Mouse (Mus musculus): ENCODE results near the gene Gm44973. TPM values are rescaled to one million over a fixed set of nuclear protein-coding genes. Genes with fewer than 3 reads are reported as not detected.
"Not testable (repeated sequence)": the region's sequence is repeated elsewhere in the genome, so short reads cannot be mapped to it uniquely, and the experiment has no call there.

The Gm44973 gene
- polyA plus RNA-seq, 1 experiment from 2014 or later: 0.32 TPM

DNA sequence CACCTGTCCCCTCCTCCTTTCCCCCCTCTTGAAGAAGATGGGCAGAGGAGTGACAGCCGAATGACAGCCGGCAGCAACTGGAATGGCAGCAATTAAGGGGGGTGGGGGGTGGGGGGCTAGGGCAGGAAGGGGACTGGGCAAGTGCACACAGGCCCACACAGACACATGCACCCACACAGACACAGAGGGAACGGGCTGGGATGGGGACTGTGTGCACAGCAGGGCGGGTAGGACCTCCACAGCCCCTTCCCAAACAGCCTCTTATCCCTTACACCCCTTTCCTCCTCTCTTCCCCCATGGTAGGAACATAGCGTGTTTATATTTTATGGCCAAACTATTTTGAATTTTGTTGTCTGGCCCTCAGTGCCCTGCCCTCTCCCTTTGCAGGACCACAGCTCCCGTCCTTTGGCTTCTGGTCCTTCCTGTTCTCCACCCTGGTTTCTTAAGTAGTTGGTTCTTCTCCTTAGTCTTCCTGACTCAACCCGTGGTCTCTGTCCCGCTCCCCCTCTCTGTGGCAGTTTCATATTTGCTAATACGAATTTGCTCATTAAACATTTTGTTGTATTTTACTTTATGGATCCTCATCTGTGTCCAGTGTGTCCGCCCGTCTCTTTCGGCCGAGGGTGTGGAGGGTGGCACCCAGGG is 64.2 kb downstream of the Gm44973 start:
- H3K4me2 ChIP-seq (replicated peaks): peak overlapping the region; percentile 92
- H3K27ac ChIP-seq: peak overlapping the region; percentile 90
- 51% methylated on average over 10 of the region's 13 CpGs for WGBS
- H3K4me1 ChIP-seq: peaks cover 19% of the 10 kb centered on the region
- H3K9ac ChIP-seq: peak overlapping the region; percentile 97; the same call in 1 of the 2 replicates
- not testable (repeated sequence) for H3K9me3 ChIP-seq (replicated peaks); H3K27me3 ChIP-seq
- H3K36me3 ChIP-seq: peaks cover 53% of the 10 kb centered on the region
- ATAC-seq (ENCODE audit: low FRiP score): peak; percentile 51
- peak overlapping the region; percentile 97 for H3K4me3 ChIP-seq

DNA sequence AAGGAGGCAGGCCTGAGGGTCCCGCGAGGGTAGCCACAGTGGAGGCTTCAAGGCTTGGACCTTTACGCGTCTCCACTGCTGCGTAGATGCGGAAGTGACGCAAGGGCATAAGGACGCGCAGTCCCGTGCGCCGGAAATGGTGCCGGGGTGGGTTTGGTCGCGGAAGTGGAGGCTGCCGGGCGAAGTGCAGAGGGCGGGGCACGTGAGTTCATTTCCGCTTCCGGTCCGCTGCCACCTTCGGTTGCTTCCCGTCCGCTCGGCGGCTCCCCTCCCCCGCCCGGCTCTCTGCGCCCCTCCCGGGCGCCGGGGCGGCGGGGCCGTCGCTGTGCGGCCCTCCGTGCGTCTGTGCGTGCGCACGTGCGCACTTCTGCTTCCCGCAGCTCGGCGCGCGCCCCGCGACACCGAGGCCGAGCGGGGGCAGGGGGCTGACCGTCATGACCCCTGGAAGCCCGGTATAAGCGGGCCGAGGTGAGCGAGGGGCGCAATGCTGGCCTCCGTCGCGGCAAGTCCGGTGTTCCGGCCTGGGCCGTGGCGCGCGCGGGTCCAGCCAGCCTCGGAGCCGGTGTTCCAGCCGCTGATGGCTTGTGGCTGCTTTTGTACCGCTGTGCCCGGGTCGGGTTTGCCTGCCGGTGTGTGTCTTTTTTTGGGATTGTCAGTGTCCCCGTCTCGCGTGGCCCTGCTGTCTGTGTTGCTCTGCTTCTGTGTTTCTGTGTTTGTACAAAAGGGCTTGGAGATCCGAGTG is 64.9 kb downstream of the Gm44973 start, which contains the start of gene Epn1:
Gene Epn1 (plus strand): TSS at position 226 of the 742 bp plus-strand sequence.
- no peaks in the 10 kb centered on the region for H3K9me3 ChIP-seq (replicated peaks)
- H3K9ac ChIP-seq: peak within 1 kb of the TSS; percentile 97
- peak within 1 kb of the TSS; percentile 90 for H3K27ac ChIP-seq
- WGBS: under 1% methylated on average over 76 of the region's 81 CpGs
- peak; percentile 98 for ATAC-seq (ENCODE audit: low FRiP score)
- H3K4me2 ChIP-seq (replicated peaks): peak within 1 kb of the TSS; percentile 92
- peak within 1 kb of the TSS; percentile 97 for H3K4me3 ChIP-seq
- H3K27me3 ChIP-seq: no peaks in the 10 kb centered on the region
- peaks cover 19% of the 10 kb centered on the region for H3K4me1 ChIP-seq
- H3K36me3 ChIP-seq: peaks cover 50% of the 10 kb centered on the region

DNA sequence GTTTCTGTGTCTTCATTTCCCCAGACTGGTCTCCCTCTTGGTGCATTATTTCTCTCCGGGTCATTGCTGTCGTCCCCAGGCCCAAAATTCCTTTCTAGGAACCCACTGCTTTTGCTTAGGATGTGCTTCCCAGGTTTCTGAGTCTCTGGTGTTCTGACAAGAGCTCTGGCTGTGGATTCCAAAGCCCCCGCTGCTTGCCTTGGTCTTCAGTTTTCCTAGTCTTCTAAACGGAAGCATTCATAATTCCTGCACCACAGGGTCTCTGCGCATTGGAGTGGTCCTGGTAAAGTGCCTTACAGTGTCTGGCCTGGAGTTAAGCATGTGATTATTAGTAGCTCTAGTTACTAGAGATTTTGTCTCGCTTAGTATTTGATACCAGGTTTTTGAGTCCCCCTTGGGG is 65.5 kb downstream of the Gm44973 start:
- no peak for ATAC-seq (ENCODE audit: low FRiP score)
- peaks cover 45% of the 10 kb centered on the region for H3K36me3 ChIP-seq
- H3K4me3 ChIP-seq: peak overlapping the region; percentile 97
- WGBS: 20% methylated on average over 6 of the region's 6 CpGs
- H3K9ac ChIP-seq: peak overlapping the region; percentile 97
- H3K27me3 ChIP-seq: no peaks in the 10 kb centered on the region
- peaks cover 19% of the 10 kb centered on the region for H3K4me1 ChIP-seq
- H3K4me2 ChIP-seq (replicated peaks): peak overlapping the region; percentile 92
- H3K9me3 ChIP-seq (replicated peaks): no peaks in the 10 kb centered on the region
- H3K27ac ChIP-seq: peak overlapping the region; percentile 90

DNA sequence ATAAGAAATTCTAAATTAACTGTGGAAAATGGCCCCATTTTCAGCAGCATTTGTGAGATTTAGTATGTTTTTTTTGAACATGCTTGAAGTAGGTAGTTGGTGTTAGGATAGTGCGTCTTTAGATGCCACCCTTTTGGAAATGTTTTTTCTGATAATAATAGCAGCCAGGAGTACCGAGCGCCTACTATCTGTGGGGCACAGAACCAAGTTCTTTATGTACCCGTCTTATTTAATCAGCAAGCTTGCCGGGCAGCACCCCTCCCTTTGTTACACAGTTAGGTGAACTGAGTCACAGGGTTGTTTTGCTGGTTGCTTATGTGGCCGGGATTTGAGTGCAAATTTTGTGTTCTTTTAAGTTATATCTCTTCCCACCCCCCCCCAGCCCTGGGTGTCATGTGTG is 65.9 kb downstream of the Gm44973 start:
- 77% methylated on average over 6 of the region's 6 CpGs for WGBS
- peaks cover 19% of the 10 kb centered on the region for H3K4me1 ChIP-seq
- H3K4me3 ChIP-seq: peak overlapping the region; percentile 97
- no peak overlapping the region; the same call in 1 of the 2 replicates for H3K27ac ChIP-seq
- H3K4me2 ChIP-seq (replicated peaks): peak overlapping the region; percentile 92
- H3K9ac ChIP-seq: peak overlapping the region; percentile 97
- H3K36me3 ChIP-seq: peaks cover 44% of the 10 kb centered on the region
- H3K27me3 ChIP-seq: no peaks in the 10 kb centered on the region
- ATAC-seq (ENCODE audit: low FRiP score): no peak
- H3K9me3 ChIP-seq (replicated peaks): no peaks in the 10 kb centered on the region

DNA sequence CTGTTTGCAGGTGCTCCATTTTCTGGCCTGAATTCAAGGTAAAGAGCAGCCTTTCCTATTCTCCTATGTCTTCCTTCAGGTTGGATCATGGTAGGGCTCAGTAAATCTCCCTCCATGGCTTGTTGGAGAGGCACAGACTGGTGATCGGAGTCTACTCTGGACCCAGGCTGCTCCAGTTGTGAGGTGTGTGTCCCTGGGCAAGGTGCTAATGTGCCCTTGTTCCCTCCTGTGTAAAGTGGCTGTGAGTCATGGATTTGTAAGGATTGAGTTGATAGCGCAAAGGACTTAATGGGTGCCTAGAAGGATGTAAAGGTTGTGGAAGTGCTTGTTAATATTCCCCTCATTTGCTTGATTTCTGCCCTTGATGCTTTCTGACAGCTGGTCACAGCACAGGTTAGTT is 66.6 kb downstream of the Gm44973 start:
- WGBS: 97% methylated on average over 2 of the region's 2 CpGs
- H3K9ac ChIP-seq: no peak overlapping the region; the same call in 1 of the 2 replicates
- no peak overlapping the region for H3K27ac ChIP-seq
- H3K4me2 ChIP-seq (replicated peaks): peak overlapping the region; percentile 92; the same call in 1 of the 2 replicates
- 0 out of 2 replicates have a peak overlapping the region, but pooled peaks have one; percentile 97 for H3K4me3 ChIP-seq
- peaks cover 41% of the 10 kb centered on the region for H3K36me3 ChIP-seq
- ATAC-seq (ENCODE audit: low FRiP score): no peak
- H3K4me1 ChIP-seq: peaks cover 19% of the 10 kb centered on the region
- H3K9me3 ChIP-seq (replicated peaks): no peaks in the 10 kb centered on the region
- no peaks in the 10 kb centered on the region for H3K27me3 ChIP-seq

Other genes with a start within 250 kb of the Gm44973 start
- gene Fam71e2, start 244.2 kb upstream of the Gm44973 start, polyA plus RNA-seq (2016; fragmentation: Nextera tagmentation; extraction: Ambion mirVana): not detected in 2 replicates
- 0.34 TPM in 1 of 2 replicates, not detected in the other for gene Il11, start 232.6 kb upstream of the Gm44973 start, polyA plus RNA-seq (2016; fragmentation: Nextera tagmentation; extraction: Ambion mirVana)
- gene Tmem190, start 232.6 kb upstream of the Gm44973 start, polyA plus RNA-seq (2016; fragmentation: Nextera tagmentation; extraction: Ambion mirVana): not detected in 2 replicates
- gene Tmem238, start 225.8 kb upstream of the Gm44973 start, polyA plus RNA-seq (2016; fragmentation: Nextera tagmentation; extraction: Ambion mirVana): 2.9 and 4.0 TPM in 2 replicates
- gene Rpl28, start 222.6 kb upstream of the Gm44973 start, polyA plus RNA-seq (2016; fragmentation: Nextera tagmentation; extraction: Ambion mirVana): 290 and 306 TPM in 2 replicates
- 331 and 348 TPM in 2 replicates for gene Ube2s, start 202.9 kb upstream of the Gm44973 start, polyA plus RNA-seq (2016; fragmentation: Nextera tagmentation; extraction: Ambion mirVana)
- gene Shisa7, start 170.8 kb upstream of the Gm44973 start, polyA plus RNA-seq (2016; fragmentation: Nextera tagmentation; extraction: Ambion mirVana): 5.3 and 6.7 TPM in 2 replicates
- 5.1 and 7.0 TPM in 2 replicates for gene Isoc2b, start 145.2 kb upstream of the Gm44973 start, polyA plus RNA-seq (2016; fragmentation: Nextera tagmentation; extraction: Ambion mirVana)
- gene Isoc2a, start 138.3 kb upstream of the Gm44973 start, polyA plus RNA-seq (2016; fragmentation: Nextera tagmentation; extraction: Ambion mirVana): 0.88 and 1.2 TPM in 2 replicates
- not detected in 2 replicates for gene Gm36210, start 109.0 kb upstream of the Gm44973 start, polyA plus RNA-seq (2016; fragmentation: Nextera tagmentation; extraction: Ambion mirVana)
- gene Zfp628, start 100.3 kb upstream of the Gm44973 start, polyA plus RNA-seq (2016; fragmentation: Nextera tagmentation; extraction: Ambion mirVana): 4.3 and 4.8 TPM in 2 replicates
- 12.3 and 14.3 TPM in 2 replicates for gene Nat14, start 93.5 kb upstream of the Gm44973 start, polyA plus RNA-seq (2016; fragmentation: Nextera tagmentation; extraction: Ambion mirVana)
- 1.6 and 2.2 TPM in 2 replicates for gene Ssc5d, start 89.7 kb upstream of the Gm44973 start, polyA plus RNA-seq (2016; fragmentation: Nextera tagmentation; extraction: Ambion mirVana)
- gene Sbk2, start 51.1 kb upstream of the Gm44973 start, polyA plus RNA-seq (2016; fragmentation: Nextera tagmentation; extraction: Ambion mirVana): not detected in 2 replicates
- 0.19 and 0.23 TPM in 2 replicates for gene Sbk3, start 44.3 kb upstream of the Gm44973 start, polyA plus RNA-seq (2016; fragmentation: Nextera tagmentation; extraction: Ambion mirVana)
- 57.8 and 61.4 TPM in 2 replicates for gene Zfp579, start 19.3 kb upstream of the Gm44973 start, polyA plus RNA-seq (2016; fragmentation: Nextera tagmentation; extraction: Ambion mirVana)
- gene Zfp524, start 1.1 kb upstream of the Gm44973 start, polyA plus RNA-seq (2016; fragmentation: Nextera tagmentation; extraction: Ambion mirVana): 8.5 and 9.1 TPM in 2 replicates
- gene Fiz1, start 799 bp upstream of the Gm44973 start, polyA plus RNA-seq (2016; fragmentation: Nextera tagmentation; extraction: Ambion mirVana): 59.6 and 60.1 TPM in 2 replicates
- gene Zfp865, start 4.9 kb downstream of the Gm44973 start, polyA plus RNA-seq (2016; fragmentation: Nextera tagmentation; extraction: Ambion mirVana): 9.0 and 9.3 TPM in 2 replicates
- gene Ccdc106, start 5.1 kb downstream of the Gm44973 start, polyA plus RNA-seq (2016; fragmentation: Nextera tagmentation; extraction: Ambion mirVana): 17.4 and 19.9 TPM in 2 replicates
- gene 4632433K11Rik, start 18.6 kb downstream of the Gm44973 start, polyA plus RNA-seq (2016; fragmentation: Nextera tagmentation; extraction: Ambion mirVana): 0.44 TPM in 1 of 2 replicates, not detected in the other
- gene Zfp784, start 22.9 kb downstream of the Gm44973 start, polyA plus RNA-seq (2016; fragmentation: Nextera tagmentation; extraction: Ambion mirVana): 6.1 and 6.9 TPM in 2 replicates
- 45.4 and 51.8 TPM in 2 replicates for gene Zfp580, start 36.0 kb downstream of the Gm44973 start, polyA plus RNA-seq (2016; fragmentation: Nextera tagmentation; extraction: Ambion mirVana)
- 136 and 138 TPM in 2 replicates for gene U2af2, start 46.6 kb downstream of the Gm44973 start, polyA plus RNA-seq (2016; fragmentation: Nextera tagmentation; extraction: Ambion mirVana)
- gene Epn1, start 64.7 kb downstream of the Gm44973 start, polyA plus RNA-seq (2016; fragmentation: Nextera tagmentation; extraction: Ambion mirVana): 74.5 and 79.6 TPM in 2 replicates
- gene Rfpl4, start 101.5 kb downstream of the Gm44973 start, polyA plus RNA-seq (2016; fragmentation: Nextera tagmentation; extraction: Ambion mirVana): not detected in 2 replicates
- gene Rasl2-9, start 110.5 kb downstream of the Gm44973 start, polyA plus RNA-seq (2016; fragmentation: Nextera tagmentation; extraction: Ambion mirVana): 0.31 and 0.41 TPM in 2 replicates
- gene Vmn1r55, start 134.2 kb downstream of the Gm44973 start, polyA plus RNA-seq (2016; fragmentation: Nextera tagmentation; extraction: Ambion mirVana): not detected in 2 replicates
- not detected in 2 replicates for gene Vmn1r56, start 181.3 kb downstream of the Gm44973 start, polyA plus RNA-seq (2016; fragmentation: Nextera tagmentation; extraction: Ambion mirVana)
- gene Vmn1r57, start 203.0 kb downstream of the Gm44973 start, polyA plus RNA-seq (2016; fragmentation: Nextera tagmentation; extraction: Ambion mirVana): not detected in 2 replicates

Data from hindbrain, embryonic 12.5 days (tissue).